Mouse (Mus musculus) right cerebral cortex, postnatal 25 days (tissue): ENCODE data around the gene Cmtm3.
"Not testable (repeated sequence)": the region's sequence is repeated elsewhere in the genome, so short reads cannot be mapped to it uniquely, and the experiment has no call there.

Source experiments
- DNase-seq: peaks from one replicate; pipeline ENCODE4 v3.0.0; 2022

The Cmtm3 gene

GRCm38 (mm10) chr8:104339229-104339982 is at the start of gene Cmtm3:
TSS of gene Cmtm3 (plus strand) at chr8:104339410.
- no peak for DNase-seq

- not testable (repeated sequence) for DNase-seq
These were observed 46.1 kb upstream of the Cmtm3 start, which contains the start of gene Cmtm2a for GRCm38 (mm10) chr8:104293081-104293480. TSS of gene Cmtm2a (minus strand) at chr8:104293181.

- DNase-seq, result no peak
These were observed 44.8 kb upstream of the Cmtm3 start for GRCm38 (mm10) chr8:104294396-104294795.

- DNase-seq, result not testable (repeated sequence)
These were observed 37.6 kb upstream of the Cmtm3 start for GRCm38 (mm10) chr8:104301577-104301976.

GRCm38 (mm10) chr8:104302536-104302935 is 36.7 kb upstream of the Cmtm3 start:
- not testable (repeated sequence) for DNase-seq

- no peak for DNase-seq
These were observed 34.2 kb upstream of the Cmtm3 start for GRCm38 (mm10) chr8:104304962-104305361.

- not testable (repeated sequence) for DNase-seq
These were observed 30.9 kb upstream of the Cmtm3 start for GRCm38 (mm10) chr8:104308341-104308740.

GRCm38 (mm10) chr8:104309441-104310155 is 29.6 kb upstream of the Cmtm3 start, which contains the start of the genes Gm45711 and Cmtm1:
TSS of gene Gm45711 (minus strand) at chr8:104310081.
TSS of gene Cmtm1 (minus strand) at chr8:104310145.
- not testable (repeated sequence) for DNase-seq

GRCm38 (mm10) chr8:104312023-104312422 is 27.2 kb upstream of the Cmtm3 start:
- not testable (repeated sequence) for DNase-seq

- DNase-seq, result no peak
These were observed 25.9 kb upstream of the Cmtm3 start for GRCm38 (mm10) chr8:104313311-104313710.

- not testable (repeated sequence) for DNase-seq
These were observed 17.9 kb upstream of the Cmtm3 start, which contains the start of gene Gm11020 for GRCm38 (mm10) chr8:104321267-104321666. TSS of gene Gm11020 (plus strand) at chr8:104321567.

GRCm38 (mm10) chr8:104321930-104322329 is 17.3 kb upstream of the Cmtm3 start, which contains the start of gene Cmtm2b:
TSS of gene Cmtm2b (plus strand) at chr8:104322230.
- DNase-seq, result not testable (repeated sequence)

GRCm38 (mm10) chr8:104332665-104333631 is 6.3 kb upstream of the Cmtm3 start:
- DNase-seq, result no peak

- no peak for DNase-seq
These were observed 5.4 kb upstream of the Cmtm3 start for GRCm38 (mm10) chr8:104333786-104334185.

GRCm38 (mm10) chr8:104334196-104334595 is 5.0 kb upstream of the Cmtm3 start:
- DNase-seq, result no peak

GRCm38 (mm10) chr8:104336806-104337205 is 2.4 kb upstream of the Cmtm3 start:
- no peak for DNase-seq

GRCm38 (mm10) chr8:104337890-104338289 is 1.3 kb upstream of the Cmtm3 start:
- DNase-seq, result no peak

GRCm38 (mm10) chr8:104339983-104340232 is 698 bp downstream of the Cmtm3 start:
- DNase-seq, result no peak

GRCm38 (mm10) chr8:104340233-104341105 is 1.3 kb downstream of the Cmtm3 start:
- DNase-seq, result peak; percentile 66

- peak; percentile 17 for DNase-seq
These were observed 1.9 kb downstream of the Cmtm3 start for GRCm38 (mm10) chr8:104341106-104341561.

- no peak for DNase-seq
These were observed 2.5 kb downstream of the Cmtm3 start for GRCm38 (mm10) chr8:104341678-104342077.

- no peak for DNase-seq
These were observed 3.2 kb downstream of the Cmtm3 start for GRCm38 (mm10) chr8:104342426-104342825.
